Mouse (Mus musculus) right cerebral cortex, adult 18-20 months (tissue): ENCODE results near the gene Lmod3.

Experiments used
- DNase-seq: peaks from one replicate; pipeline ENCODE4 v3.0.0; 2022; ENCODE audit warnings: mixed read lengths

Lmod3 gene

GRCm38 (mm10) chr6:97252711-97253221 is at the start of gene Lmod3:
Gene Lmod3 (minus strand): TSS chr6:97252759.
- peak; percentile 15 for DNase-seq

- no peak for DNase-seq
Measured at GRCm38 (mm10) chr6:97302303-97302702, 49.7 kb upstream of the Lmod3 start.

GRCm38 (mm10) chr6:97300659-97301058 is 48.1 kb upstream of the Lmod3 start:
- no peak for DNase-seq

GRCm38 (mm10) chr6:97300180-97300579 is 47.6 kb upstream of the Lmod3 start:
- no peak for DNase-seq

GRCm38 (mm10) chr6:97297151-97297550 is 44.6 kb upstream of the Lmod3 start:
- DNase-seq = no peak

GRCm38 (mm10) chr6:97295866-97296527 is 43.4 kb upstream of the Lmod3 start:
- no peak for DNase-seq

- DNase-seq = no peak
Measured at GRCm38 (mm10) chr6:97295416-97295815, 42.9 kb upstream of the Lmod3 start.

- no peak for DNase-seq
Measured at GRCm38 (mm10) chr6:97293667-97294569, 41.4 kb upstream of the Lmod3 start.

GRCm38 (mm10) chr6:97292894-97293293 is 40.3 kb upstream of the Lmod3 start:
- DNase-seq = no peak

GRCm38 (mm10) chr6:97292096-97292495 is 39.5 kb upstream of the Lmod3 start:
- DNase-seq = no peak

- DNase-seq = no peak
Measured at GRCm38 (mm10) chr6:97291159-97291908, 38.8 kb upstream of the Lmod3 start.

- no peak for DNase-seq
Measured at GRCm38 (mm10) chr6:97290687-97291086, 38.1 kb upstream of the Lmod3 start.

GRCm38 (mm10) chr6:97289838-97290237 is 37.3 kb upstream of the Lmod3 start:
- no peak for DNase-seq

GRCm38 (mm10) chr6:97289316-97289820 is 36.8 kb upstream of the Lmod3 start:
- DNase-seq = no peak

- no peak for DNase-seq
Measured at GRCm38 (mm10) chr6:97288047-97288855, 35.7 kb upstream of the Lmod3 start.

- no peak for DNase-seq
Measured at GRCm38 (mm10) chr6:97286332-97286731, 33.8 kb upstream of the Lmod3 start.

- DNase-seq = no peak
Measured at GRCm38 (mm10) chr6:97283676-97284075, 31.1 kb upstream of the Lmod3 start.

- DNase-seq = no peak
Measured at GRCm38 (mm10) chr6:97278878-97279277, 26.3 kb upstream of the Lmod3 start.

- DNase-seq = peak; percentile 73
Measured at GRCm38 (mm10) chr6:97278014-97278787, 25.6 kb upstream of the Lmod3 start.

GRCm38 (mm10) chr6:97276890-97277497 is 24.4 kb upstream of the Lmod3 start:
- no peak for DNase-seq

- no peak for DNase-seq
Measured at GRCm38 (mm10) chr6:97276366-97276765, 23.8 kb upstream of the Lmod3 start.
